Mouse (Mus musculus) ES-CJ7 (cell line): Measurements from ENCODE around the gene Vps4b.

Experiments used
- DNase-seq: peaks from one replicate; pipeline ENCODE4 v3.0.0; 2011; ENCODE audit warnings: low read depth, low spot score

The Vps4b gene

DNA sequence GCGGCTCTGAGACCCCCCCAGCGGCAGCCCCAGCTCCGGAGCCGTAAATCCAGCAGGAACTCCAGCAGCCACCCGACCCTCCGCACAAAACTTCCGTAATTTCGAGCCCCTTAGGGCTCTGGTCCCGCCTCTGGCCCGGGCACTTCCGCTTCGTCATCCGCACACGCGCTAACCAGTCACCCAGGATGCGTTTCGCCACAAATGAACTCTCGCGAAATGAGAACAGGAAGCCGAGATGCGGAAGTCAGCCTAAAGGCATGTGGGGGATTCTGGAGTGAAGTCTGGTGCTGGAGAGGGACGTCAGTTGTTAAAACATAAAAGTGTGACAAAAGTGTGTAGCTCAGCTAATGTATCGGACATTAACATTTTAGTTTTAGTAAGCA is at the start of gene Vps4b:
TSS of gene Vps4b (minus strand) at position 187 of the 383 bp plus-strand sequence.
- DNase-seq: peak; percentile 98

DNA sequence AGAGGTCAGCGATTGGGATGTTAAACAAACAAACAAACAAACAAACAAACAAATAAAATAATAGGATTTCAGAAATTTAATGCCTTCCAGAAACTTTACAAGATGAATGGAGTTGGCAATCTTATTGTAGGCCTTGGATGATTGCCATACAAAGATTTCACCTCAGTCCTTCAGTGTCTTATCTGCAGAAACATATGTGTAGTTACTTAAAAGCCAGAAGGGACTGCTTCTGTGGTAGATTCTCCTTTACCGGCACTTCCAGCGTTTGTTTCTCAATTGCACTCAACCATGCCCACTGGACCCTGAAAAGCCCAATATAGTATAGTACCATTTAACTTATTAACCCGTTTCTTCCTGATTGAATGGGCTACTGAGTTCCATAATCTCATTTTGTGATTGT is 32.3 kb upstream of the Vps4b start:
- no peak for DNase-seq

DNA sequence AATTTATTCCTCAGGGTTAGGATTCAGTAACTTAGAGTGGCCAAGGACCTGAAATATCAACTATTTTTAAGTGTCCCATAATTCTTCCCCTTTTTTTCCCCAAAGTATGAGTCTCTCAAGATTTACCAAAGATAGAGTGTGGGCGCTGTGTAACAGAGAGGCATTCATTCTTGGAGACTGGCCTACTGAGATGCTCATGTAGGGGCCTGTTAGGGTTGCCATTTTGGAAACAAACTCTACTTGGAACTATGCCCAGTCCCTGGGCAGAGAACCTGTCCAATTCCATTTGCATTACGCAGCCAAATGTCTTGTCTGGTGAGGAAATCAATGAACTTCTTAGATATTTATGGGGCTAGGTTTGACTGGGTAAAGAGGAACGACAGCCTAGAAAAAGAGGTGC is 25.8 kb upstream of the Vps4b start:
- no peak for DNase-seq

DNA sequence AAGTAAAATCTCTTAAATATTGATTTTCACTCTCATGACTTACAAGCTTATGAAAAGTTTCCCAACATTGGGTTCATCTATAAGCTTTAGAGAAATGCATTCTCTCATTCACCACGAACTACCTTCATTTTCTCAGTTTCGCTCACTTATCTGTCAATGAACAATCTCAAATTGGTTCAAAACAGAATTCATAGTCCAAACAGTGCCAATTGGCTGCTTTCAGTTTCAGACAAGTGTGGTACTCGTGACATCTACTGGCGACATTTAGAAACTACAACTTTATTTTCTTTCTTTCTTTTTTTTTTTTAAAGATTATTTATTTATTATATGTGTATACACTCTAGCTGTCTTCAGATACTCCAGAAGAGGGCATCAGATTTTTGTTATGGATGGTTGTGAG is 21.8 kb upstream of the Vps4b start:
- peak; percentile 35 for DNase-seq

DNA sequence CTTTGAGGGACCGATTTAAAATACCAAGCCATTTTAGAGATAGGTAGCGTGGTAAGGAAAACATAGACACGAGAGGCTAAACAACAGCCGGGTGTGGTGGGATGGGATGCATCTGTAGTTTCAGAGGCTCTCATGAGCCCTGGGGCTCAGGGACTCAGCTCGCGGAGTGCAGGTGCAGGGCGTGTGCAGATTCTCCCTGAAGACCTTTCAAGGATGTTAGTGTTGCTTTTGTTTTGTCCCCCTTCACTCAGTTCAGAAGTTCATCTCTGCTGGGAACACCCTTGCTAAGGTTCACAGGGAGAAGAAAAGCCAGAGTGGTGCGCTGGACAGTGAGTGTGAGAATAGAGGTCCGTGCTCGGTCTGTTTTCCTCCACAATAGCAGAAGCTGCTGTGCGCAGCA is 20.2 kb upstream of the Vps4b start:
- peak; percentile 58 for DNase-seq

DNA sequence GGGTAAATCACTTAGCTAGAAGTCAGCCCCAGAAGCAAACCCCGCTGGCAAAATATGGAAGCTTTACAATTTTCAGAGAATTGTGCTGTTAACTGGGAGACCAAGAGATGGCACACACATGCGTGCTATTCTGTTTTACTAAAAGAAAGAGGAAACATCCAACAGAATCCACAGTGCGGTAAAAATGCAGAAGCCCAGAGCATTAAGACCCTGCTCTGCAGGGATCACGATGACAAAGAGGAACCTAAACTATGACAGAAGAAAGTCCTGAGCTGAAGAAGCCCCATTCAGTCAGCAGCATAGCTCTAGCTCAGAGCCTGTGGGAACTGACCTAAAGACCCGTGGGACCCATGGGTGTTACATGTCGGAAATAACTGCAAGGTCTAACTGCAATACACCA is 18.7 kb upstream of the Vps4b start:
- DNase-seq: no peak

DNA sequence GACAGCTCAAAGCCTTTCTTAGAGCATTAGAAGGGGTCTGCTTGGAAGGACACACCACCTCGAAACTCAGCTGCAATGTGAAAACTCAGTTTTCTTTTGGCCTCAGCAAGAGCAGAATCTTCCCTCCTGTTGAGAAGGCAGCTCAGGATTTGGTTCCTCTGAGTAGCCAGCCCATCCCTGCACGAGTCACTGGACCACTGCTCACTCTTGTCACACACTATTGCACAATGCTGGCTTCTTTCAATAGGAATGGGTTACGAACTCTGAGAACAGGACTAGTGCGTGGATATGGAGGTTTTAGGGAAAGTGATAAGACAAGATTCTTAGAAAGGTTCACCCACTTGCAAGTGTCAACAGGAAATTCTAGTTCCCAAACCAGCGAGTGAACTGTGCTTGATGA is 18.3 kb upstream of the Vps4b start:
- no peak for DNase-seq

DNA sequence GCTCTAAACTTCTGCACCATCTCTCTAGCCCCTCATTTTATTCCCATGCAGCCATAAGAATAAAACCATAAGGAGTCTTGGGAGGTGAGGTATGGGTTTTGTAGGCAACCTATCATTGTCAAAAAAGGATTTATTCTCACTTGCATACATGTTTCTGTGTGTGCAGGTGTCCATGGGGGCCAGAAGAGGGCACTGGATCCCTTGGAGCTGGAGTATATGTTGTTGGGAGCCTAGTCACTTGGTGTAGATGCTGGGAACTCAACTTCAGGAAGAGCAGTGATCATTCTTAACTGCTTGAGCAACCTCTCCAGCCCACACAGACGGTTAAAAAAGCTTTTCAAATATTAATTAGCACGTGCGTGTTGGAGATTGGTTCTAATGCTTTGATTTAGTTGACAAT is 3.4 kb upstream of the Vps4b start:
- DNase-seq: peak; percentile 51

DNA sequence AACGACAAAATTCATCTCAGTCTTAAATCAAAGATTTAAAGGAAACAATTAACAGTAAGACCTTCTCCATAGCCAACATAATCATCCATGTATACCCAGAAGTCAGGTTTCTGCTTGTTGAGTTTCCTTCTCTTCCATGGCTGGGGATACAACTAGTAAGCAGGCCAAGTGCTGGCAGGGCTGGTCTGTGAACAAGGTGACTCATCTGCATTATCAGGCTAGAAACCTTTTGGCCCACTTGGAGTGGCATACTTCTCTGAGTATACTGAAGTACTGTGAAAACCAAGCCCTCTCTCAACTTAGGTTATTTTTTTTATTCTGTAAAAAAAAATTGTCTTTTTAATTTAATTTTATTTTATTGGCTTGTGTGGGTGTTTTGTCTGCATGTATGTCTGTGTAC is 2.9 kb upstream of the Vps4b start:
- no peak for DNase-seq

DNA sequence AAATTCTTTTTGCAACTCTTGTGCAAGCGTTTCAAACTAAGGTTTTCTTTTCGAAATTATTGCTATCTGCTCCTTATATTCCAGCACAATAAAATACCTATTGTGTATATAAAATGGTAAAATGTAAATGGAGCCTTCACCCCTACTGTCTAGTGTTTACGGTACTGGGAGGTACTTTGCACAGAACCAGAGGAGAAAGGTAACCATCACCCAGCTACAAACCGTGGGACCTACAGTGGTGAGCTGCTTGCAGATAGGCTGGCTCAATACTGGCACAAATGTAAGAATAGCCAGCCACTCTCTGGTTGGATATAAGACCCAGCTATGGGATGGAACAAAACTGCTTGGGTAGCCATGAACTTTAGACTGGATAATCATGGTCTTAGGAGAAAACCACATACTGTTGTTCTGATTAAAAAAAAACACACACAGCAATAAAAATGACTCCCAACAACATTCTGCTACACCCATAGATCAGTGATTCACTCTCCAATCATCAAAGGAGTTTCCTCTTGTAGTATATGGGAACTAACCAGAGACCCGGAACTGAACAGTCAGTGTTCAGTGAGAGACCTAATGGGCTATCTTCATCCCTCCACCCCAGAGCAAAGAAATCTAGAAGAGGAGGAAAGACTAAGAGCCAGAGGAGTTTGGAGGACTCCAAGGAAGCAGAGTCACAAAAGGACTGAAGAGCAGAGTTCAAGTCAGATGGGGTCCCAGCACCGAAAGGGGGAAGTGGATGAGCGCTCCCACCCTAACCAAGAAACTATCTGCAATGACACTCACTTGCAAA is 655 bp upstream of the Vps4b start:
- DNase-seq: no peak

DNA sequence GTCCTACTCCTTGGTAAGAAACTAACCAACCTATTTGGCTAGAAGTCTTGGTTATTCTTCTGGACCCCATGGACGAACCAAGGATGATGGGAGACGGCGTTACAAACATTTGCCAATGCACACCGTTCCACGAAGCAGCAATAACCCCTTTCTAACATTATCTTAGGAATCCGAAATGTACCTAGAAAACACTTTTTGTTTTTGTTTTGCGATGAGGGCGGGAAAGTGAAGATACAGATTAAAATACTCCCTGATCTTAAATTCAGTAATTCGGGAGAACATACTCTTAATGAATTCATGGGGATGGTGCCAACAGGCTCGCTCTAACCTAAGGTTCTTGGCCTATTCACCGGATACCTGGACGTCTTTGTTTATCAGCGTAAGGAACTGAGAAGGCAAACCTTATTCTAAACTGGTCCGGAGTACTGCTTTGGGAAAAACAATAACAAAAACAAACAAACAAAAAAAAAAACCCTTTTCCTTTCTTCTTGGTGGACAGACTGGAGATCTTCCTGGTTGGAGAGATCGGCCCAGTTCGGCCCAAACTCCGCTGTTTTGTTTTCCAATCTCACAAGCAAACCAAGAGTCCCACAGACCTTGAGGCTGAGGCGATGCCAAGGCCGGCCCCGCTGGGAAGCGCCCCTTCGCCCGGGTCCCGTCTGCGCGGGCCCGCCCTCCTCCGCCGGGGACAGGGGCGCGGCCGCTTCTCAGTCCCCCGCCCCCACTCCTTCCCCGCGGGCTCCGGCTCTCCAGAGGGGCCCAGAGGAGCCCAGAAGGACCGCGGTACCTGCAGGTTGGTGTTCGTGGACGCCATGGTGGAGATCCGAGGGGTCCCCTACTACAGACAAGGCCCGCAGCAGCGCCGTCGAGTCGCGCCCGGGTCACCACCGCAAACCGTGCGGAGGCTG is 640 bp downstream of the Vps4b start:
- no peak for DNase-seq

DNA sequence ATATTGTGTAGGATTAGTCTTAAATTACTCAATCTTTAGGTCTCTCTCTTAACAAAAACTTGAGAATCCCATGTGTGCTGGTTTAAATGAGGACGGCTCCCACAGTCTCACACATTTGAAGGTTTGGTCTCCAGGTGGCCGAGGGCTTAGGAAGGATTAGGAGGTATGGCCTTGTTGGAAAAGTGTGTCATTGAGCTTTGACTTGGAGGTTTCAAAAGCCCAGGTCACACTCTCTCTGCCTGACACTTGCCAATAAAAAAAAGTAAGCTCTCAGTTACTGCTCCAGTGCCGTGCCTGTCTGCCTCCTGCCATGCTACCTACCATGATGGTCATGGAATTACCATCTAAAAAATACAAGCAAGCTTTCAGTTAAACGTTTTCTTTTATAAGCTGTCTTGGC is 21.6 kb downstream of the Vps4b start:
- DNase-seq: no peak

DNA sequence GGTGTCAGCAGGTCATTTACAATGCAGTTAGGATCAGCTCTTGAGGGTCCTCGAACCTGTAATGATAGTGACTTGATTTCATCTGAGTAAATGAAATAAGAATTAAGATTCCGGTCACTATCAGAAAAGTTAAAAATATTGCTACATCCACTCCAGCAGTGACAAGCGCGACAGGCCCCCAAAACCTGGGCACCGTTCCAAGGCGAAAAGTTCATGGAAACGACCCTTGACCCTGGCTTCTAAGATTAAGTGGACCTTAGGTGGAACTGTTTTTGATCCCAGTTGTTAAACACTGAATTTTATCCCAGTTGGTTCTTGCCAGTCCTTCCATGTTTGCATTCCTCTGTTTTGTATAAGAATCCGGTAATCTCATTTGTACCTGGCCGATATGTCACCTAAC is 22.4 kb downstream of the Vps4b start:
- no peak for DNase-seq

DNA sequence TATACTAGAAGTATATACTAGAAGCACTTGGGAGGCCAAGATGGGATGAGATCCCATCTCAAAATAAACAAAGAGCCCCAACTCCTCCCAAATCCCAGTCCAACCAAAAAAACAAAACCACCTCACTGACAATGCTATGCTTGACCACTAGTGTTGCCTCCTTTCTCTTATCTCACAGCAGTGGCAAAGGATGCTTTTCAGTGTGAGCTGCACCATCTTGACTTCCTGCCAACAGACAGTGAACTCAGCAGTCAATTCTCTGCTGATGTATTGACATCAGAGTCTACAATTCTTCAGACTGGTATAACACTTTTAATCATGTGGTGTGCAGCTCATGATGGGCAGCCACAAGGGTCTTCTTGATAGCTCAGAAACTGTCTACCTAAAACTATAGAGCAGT is 27.8 kb downstream of the Vps4b start:
- DNase-seq: no peak

DNA sequence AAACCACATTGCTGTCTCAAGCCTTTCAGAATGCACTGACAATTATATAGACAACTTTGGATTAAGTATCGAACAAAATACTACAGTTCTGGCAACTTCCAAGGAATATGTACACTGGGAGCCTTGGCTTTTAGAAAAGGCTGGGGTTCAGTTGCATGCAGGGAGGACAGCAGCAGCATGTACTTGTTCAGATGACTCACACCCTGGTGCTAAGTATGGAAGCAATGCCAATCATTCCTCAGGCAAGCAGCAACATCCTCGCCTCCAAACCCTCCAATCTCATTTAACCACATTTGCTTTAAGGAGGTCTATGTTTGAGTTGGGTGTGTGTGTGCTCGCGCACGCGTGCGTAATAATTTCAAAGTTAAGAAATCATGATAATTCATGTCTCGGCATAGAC is 30.8 kb downstream of the Vps4b start:
- DNase-seq: no peak

DNA sequence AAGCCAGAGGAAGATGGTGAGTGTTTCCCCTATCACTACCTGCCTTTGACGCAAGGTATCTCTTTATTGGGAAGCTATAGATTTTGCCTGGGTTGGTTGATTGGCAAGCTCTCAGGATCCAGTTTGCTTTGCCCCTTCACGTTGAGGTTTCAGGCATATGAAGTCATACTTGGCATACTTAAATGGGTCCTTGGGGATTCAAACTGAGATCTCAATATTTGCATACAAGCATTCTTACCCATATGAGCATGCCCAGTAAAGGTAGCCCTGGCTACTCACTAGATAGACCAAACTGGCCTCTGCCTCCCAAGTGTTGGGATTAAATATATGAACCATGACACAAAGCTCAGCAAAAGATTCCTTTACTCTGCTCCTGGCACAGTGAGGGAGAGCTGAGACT is 31.7 kb downstream of the Vps4b start:
- DNase-seq: no peak

DNA sequence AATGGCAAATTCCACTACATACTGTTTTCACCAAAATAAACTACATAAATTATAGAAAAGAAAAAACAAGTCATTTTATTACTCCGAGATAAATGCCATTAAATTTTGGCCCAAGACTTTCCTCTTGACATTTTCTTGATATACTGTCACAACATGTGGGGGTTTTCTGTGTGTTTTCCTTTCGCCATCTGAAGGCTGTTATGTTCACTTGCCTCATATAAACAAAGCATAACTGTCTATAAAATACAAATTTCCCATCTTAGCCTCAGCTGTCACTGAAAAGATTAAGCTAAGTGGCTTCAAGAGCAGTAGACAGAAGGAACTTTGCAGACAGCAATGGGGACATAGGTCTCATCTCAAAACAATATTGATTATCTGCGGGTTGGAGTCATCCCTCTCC is 32.2 kb downstream of the Vps4b start:
- DNase-seq: no peak

DNA sequence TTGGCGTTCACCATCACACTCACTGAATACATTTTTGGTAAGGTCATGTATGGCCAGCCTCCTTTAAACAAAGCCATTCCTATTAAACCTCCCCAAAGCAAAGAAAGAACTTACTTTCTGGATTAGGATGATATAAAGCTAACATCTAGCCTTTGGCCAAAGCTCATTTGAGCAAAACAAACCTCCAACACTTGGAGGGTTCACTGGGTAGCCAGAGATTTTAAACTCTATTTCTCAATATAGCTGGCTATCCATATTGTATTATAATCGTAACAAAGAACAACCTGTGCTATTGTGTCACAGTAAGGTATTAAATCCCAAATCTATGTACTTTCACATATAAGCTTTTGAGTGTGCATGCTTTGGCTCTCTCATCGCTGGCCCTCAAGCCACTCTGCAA is 35.8 kb downstream of the Vps4b start:
- no peak for DNase-seq

DNA sequence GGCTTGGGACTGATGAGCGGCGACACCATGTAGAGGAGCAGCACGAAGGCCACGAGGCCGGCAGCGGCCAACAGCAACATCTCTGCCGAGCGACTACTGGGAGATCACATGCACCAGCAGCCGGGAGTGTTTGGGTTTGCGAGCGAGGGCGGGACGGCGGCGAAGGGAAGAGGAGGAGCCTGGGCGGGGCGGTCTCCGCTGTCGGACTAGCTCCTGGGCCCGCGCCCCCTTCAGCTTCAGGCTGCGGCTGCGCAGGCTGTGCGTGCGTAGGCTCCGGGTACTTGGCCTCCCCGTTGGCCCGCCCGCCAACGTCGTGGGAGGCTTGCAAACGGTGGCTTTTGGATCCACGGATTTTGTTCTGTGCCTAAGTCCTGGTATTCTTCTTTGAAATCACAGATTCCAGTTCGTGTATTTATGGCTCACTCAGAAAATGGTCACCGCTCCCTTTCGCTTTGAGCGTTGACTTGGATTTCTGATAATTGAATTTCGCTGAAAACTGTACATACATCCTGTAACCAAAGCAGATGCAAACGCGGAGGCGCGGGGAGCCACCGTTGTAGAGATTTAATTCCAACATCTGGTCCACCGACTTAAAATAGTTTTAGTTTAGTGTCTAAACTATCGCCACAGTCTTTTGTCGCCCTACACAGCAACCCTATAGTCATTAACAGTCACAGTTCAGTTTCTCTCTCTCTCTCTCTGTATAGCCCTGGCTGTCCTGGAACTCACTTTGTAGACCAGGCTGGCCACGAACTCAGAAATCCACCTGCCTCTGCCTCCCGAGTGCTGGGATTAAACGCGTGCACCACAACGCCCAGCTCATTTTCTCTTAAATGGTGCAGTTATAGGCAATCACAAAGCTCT is 36.7 kb downstream of the Vps4b start, which contains the start of gene Kdsr:
TSS of gene Kdsr (minus strand) at position 156 of the 864 bp plus-strand sequence.
- DNase-seq: peak; percentile 96

DNA sequence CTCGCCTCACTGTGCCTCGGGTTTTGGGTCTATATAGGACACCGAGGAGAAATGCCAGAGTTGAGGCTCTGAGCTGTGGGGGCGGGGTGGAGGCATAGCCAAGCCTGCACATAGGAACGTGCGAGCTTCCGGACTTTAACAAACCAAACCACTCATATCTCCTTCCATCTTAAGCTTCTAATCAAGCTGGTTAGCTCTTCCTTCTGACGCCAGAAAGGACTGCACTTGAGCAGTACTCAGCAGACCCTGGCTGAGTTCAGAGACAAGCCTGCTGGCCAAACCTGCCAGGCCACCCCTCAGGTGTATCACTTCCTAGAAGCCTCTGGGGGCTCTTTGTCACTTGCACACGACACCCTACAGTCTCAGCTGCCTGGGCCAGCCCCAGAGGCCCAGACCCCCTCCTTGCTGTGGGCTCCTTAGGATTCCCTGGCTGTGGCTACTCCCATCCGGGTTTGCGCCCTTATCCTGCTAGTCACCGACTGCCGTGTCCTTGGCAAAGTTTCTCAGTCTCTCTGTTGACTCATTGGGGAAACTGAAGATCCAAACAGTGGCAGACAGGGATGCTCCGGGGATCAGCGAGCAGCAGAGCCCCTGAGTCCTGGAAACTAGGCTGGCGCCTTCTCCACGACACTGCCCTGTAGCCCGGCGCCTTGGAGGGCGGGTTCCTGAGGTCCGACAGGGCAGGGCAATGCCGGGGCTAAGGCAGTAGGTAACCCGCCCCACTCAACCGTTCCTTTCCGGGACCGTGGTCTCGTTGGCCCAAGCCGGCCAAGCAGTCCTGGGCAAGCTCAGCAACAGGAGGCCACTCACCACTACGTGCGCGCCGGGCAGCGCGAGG is 37.6 kb downstream of the Vps4b start:
- peak; percentile 43 for DNase-seq

DNA sequence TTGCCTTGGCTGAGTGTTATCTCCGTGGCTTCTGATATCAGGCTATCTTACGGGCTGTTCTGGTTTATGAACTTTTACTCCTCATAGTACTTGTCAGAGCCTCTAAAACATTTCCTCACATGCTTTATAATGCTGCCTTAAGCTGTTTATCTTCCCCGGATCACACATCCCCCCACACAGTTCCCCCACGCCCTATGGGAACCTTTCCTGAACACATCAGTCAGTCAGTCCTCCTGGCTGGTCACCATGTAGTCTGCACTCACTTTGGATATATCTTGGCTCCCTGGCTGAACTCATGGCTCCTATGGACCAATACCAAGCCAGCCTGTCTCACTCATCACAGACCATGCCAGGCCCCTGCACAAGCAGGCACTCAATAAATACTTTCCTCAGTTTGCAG is 39.9 kb downstream of the Vps4b start:
- DNase-seq: no peak
